Comparison of ENCODE assay signal across 1 mouse cellular context in genomic region chr13:41375696-41376095, GRCm38 (mm10).
TF ChIP-seq lines count a peak whose summit lies in the region.

No protein-coding gene starts in this region.

TF ChIP-seq in CH12.LX, 34 proteins besides CTCF, POLR2A, EP300 and RAD21 (continued from another document):
- TF ChIP-seq SMC3 (IDR thresholded peaks at IDR 0.05; ENCODE audit: low read depth, low read length) (no peak), MXI1 (IDR thresholded peaks at IDR 0.05; ENCODE audit: low read depth, low read length) (no peak), MAX (IDR thresholded peaks at IDR 0.05; ENCODE audit: low read length) (no peak), JUN (IDR thresholded peaks at IDR 0.05; ENCODE audit: insufficient read depth, low read depth, low read length) (no peak), MAZ (IDR thresholded peaks at IDR 0.05; ENCODE audit: low read depth, low read length) (no peak), PAX5 (IDR thresholded peaks at IDR 0.05; ENCODE audit: low read length) (no peak), CHD2 (IDR thresholded peaks at IDR 0.05; ENCODE audit: low read length) (no peak)
